Mouse (Mus musculus) neural tube, embryonic 12.5 days (tissue): ENCODE data around the gene Tmem132c. TPM values are rescaled to one million over a fixed set of nuclear protein-coding genes. Genes with fewer than 3 reads are reported as not detected.

Experiments
- ATAC-seq: fragments of 200-750 bp; cut with Nextera tagmentation; 2 replicates; pipeline ENCODE4 v1.8.0; 2017; ENCODE audit warnings: low read depth, mild to moderate bottlenecking, moderate TSS enrichment, moderate library complexity; ENCODE audit not compliant: low FRiP score
- H3K27ac ChIP-seq: fragments of 300-500 bp; sonication (generic); 2 replicates; pipeline ENCODE4 v1.5.1; 2016
- H3K27me3 ChIP-seq: fragments of 300-500 bp; sonication (generic); replicated peaks from 2 replicates; pipeline ENCODE4 v1.6.1; 2016; ENCODE audit warnings: mild to moderate bottlenecking
- H3K36me3 ChIP-seq: fragments of 300-500 bp; sonication (generic); 2 replicates; pipeline ENCODE4 v1.6.1; 2016; ENCODE audit warnings: mild to moderate bottlenecking
- H3K4me1 ChIP-seq: fragments of 300-500 bp; sonication (generic); 2 replicates; pipeline ENCODE4 v1.6.1; 2016
- H3K4me2 ChIP-seq: fragments of 300-500 bp; sonication (generic); replicated peaks from 2 replicates; pipeline ENCODE4 v1.6.1; 2016; ENCODE audit warnings: mild to moderate bottlenecking
- H3K4me3 ChIP-seq: fragments of 300-500 bp; sonication (generic); 2 replicates; pipeline ENCODE4 v1.5.1; 2016
- H3K9ac ChIP-seq: fragments of 300-500 bp; sonication (generic); 2 replicates; pipeline ENCODE4 v1.6.1; 2016; ENCODE audit warnings: mild to moderate bottlenecking
- H3K9me3 ChIP-seq: fragments of 300-500 bp; sonication (generic); 2 replicates; pipeline ENCODE4 v1.6.1; 2016; ENCODE audit warnings: mild to moderate bottlenecking
- WGBS: fragments of 180-500 bp; shearing (Covaris S2); methylation state at CpG from one replicate; pipeline ENCODE4 v1.1.7; 2016; 5-methylcytosine and 5-hydroxymethylcytosine counted together
- polyA plus RNA-seq: library from polyadenylated mRNA; unstranded; fragments of >200 nt; fragmentation: Nextera tagmentation; extraction: Ambion mirVana; gene quantifications from 2 replicates; pipeline ENCODE4 v1.2.1, GENCODE M21; 2016

Tmem132c gene
- polyA plus RNA-seq, 1 experiment from 2014 or later = 24.5 TPM

GRCm38 (mm10) chr5:127289659-127290058, 48.1 kb downstream of the Tmem132c start:
- H3K4me3 ChIP-seq = no peak overlapping the region
- 94% methylated on average over 8 of the region's 8 CpGs for WGBS
- H3K27ac ChIP-seq = no peak overlapping the region
- H3K4me2 ChIP-seq = no peak overlapping the region
- H3K36me3 ChIP-seq = no peaks in the 10 kb centered on the region
- H3K27me3 ChIP-seq = no peaks in the 10 kb centered on the region
- H3K9me3 ChIP-seq = no peaks in the 10 kb centered on the region
- ATAC-seq = no peak
- H3K4me1 ChIP-seq = peaks cover 16% of the 10 kb centered on the region
- H3K9ac ChIP-seq = no peak overlapping the region

- ATAC-seq = peak; percentile 48; the same call in 1 of the 2 replicates
These were observed 49.0 kb downstream of the Tmem132c start for GRCm38 (mm10) chr5:127290461-127291250.

GRCm38 (mm10) chr5:127291581-127291980, 50.0 kb downstream of the Tmem132c start:
- no peaks in the 10 kb centered on the region for H3K27me3 ChIP-seq
- WGBS = 89% methylated on average over 7 of the region's 7 CpGs
- no peaks in the 10 kb centered on the region for H3K36me3 ChIP-seq
- H3K4me3 ChIP-seq = no peak overlapping the region
- H3K4me1 ChIP-seq = peaks cover 16% of the 10 kb centered on the region
- no peak overlapping the region for H3K4me2 ChIP-seq
- no peak for ATAC-seq
- H3K27ac ChIP-seq = no peak overlapping the region
- H3K9ac ChIP-seq = no peak overlapping the region
- H3K9me3 ChIP-seq = no peaks in the 10 kb centered on the region

More at GRCm38 (mm10) chr5:127290461-127291250, 49.0 kb downstream of the Tmem132c start:
- Histone ChIP-seq H3K27me3 (no peaks in the 10 kb centered on the region), H3K9me3 (no peaks in the 10 kb centered on the region), H3K9ac (no peak overlapping the region), H3K4me2 (peak overlapping the region; percentile 8), H3K27ac (peak overlapping the region; percentile 22; the same call in 1 of the 2 replicates), H3K36me3 (no peaks in the 10 kb centered on the region), H3K4me1 (peaks cover 16% of the 10 kb centered on the region), H3K4me3 (no peak overlapping the region)
- WGBS = 51% methylated on average over 17 of the region's 17 CpGs

- Histone ChIP-seq H3K4me3 (no peak overlapping the region), H3K4me2 (no peak overlapping the region), H3K9ac (no peak overlapping the region), H3K4me1 (peaks cover 31% of the 10 kb centered on the region), H3K27ac (no peak overlapping the region), H3K27me3 (no peaks in the 10 kb centered on the region), H3K9me3 (no peaks in the 10 kb centered on the region), H3K36me3 (no peaks in the 10 kb centered on the region)
- ATAC-seq = no peak
- 82% methylated on average over 3 of the region's 3 CpGs for WGBS
These were observed 52.1 kb downstream of the Tmem132c start for GRCm38 (mm10) chr5:127293698-127294097.

- Histone ChIP-seq H3K9ac (no peak overlapping the region), H3K9me3 (no peaks in the 10 kb centered on the region), H3K36me3 (no peaks in the 10 kb centered on the region), H3K4me1 (peaks cover 31% of the 10 kb centered on the region), H3K4me2 (no peak overlapping the region), H3K27ac (no peak overlapping the region), H3K27me3 (no peaks in the 10 kb centered on the region), H3K4me3 (no peak overlapping the region)
- ATAC-seq = no peak
- WGBS = 25% methylated on average over 5 of the region's 5 CpGs
These were observed 55.9 kb downstream of the Tmem132c start for GRCm38 (mm10) chr5:127297461-127297860.

GRCm38 (mm10) chr5:127298060-127298459, 56.5 kb downstream of the Tmem132c start:
- no peaks in the 10 kb centered on the region for H3K36me3 ChIP-seq
- no peak overlapping the region for H3K4me2 ChIP-seq
- no peak for ATAC-seq
- H3K9me3 ChIP-seq = no peaks in the 10 kb centered on the region
- H3K9ac ChIP-seq = no peak overlapping the region
- peaks cover 31% of the 10 kb centered on the region for H3K4me1 ChIP-seq
- H3K4me3 ChIP-seq = no peak overlapping the region
- no peak overlapping the region for H3K27ac ChIP-seq
- H3K27me3 ChIP-seq = no peaks in the 10 kb centered on the region
- WGBS = 13% methylated on average over 2 of the region's 2 CpGs

GRCm38 (mm10) chr5:127299010-127299409, 57.4 kb downstream of the Tmem132c start:
- H3K4me2 ChIP-seq = no peak overlapping the region
- no peak for ATAC-seq
- no peaks in the 10 kb centered on the region for H3K27me3 ChIP-seq
- H3K27ac ChIP-seq = no peak overlapping the region
- H3K9me3 ChIP-seq = no peaks in the 10 kb centered on the region
- H3K4me1 ChIP-seq = peaks cover 31% of the 10 kb centered on the region
- WGBS = 12% methylated on average over 1 of the region's 1 CpGs
- H3K9ac ChIP-seq = no peak overlapping the region
- no peaks in the 10 kb centered on the region for H3K36me3 ChIP-seq
- no peak overlapping the region for H3K4me3 ChIP-seq

- Histone ChIP-seq H3K4me2 (no peak overlapping the region), H3K27ac (no peak overlapping the region)
- WGBS = 50% methylated on average over 8 of the region's 8 CpGs
These were observed 59.1 kb downstream of the Tmem132c start for GRCm38 (mm10) chr5:127300597-127301254.

GRCm38 (mm10) chr5:127305312-127305711, 63.7 kb downstream of the Tmem132c start:
- H3K9me3 ChIP-seq = no peaks in the 10 kb centered on the region
- no peak overlapping the region for H3K27ac ChIP-seq
- ATAC-seq = no peak
- H3K27me3 ChIP-seq = no peaks in the 10 kb centered on the region
- no peak overlapping the region for H3K9ac ChIP-seq
- H3K4me2 ChIP-seq = no peak overlapping the region
- H3K36me3 ChIP-seq = no peaks in the 10 kb centered on the region
- peaks cover 9% of the 10 kb centered on the region for H3K4me1 ChIP-seq
- no peak overlapping the region for H3K4me3 ChIP-seq
- 50% methylated on average over 5 of the region's 5 CpGs for WGBS

More at GRCm38 (mm10) chr5:127300597-127301254, 59.1 kb downstream of the Tmem132c start:
- no peaks in the 10 kb centered on the region for H3K9me3 ChIP-seq
- H3K4me1 ChIP-seq = peaks cover 32% of the 10 kb centered on the region
- no peak overlapping the region for H3K4me3 ChIP-seq
- no peaks in the 10 kb centered on the region for H3K27me3 ChIP-seq
- no peak for ATAC-seq
- H3K9ac ChIP-seq = no peak overlapping the region
- H3K36me3 ChIP-seq = no peaks in the 10 kb centered on the region

GRCm38 (mm10) chr5:127305719-127306118, 64.1 kb downstream of the Tmem132c start:
- H3K36me3 ChIP-seq = no peaks in the 10 kb centered on the region
- H3K4me3 ChIP-seq = no peak overlapping the region
- no peak overlapping the region for H3K27ac ChIP-seq
- no peak overlapping the region for H3K4me2 ChIP-seq
- 29% methylated on average over 5 of the region's 5 CpGs for WGBS
- ATAC-seq = no peak
- no peaks in the 10 kb centered on the region for H3K27me3 ChIP-seq
- no peak overlapping the region for H3K9ac ChIP-seq
- H3K4me1 ChIP-seq = peaks cover 8% of the 10 kb centered on the region
- H3K9me3 ChIP-seq = no peaks in the 10 kb centered on the region

GRCm38 (mm10) chr5:127306726-127307125, 65.1 kb downstream of the Tmem132c start:
- H3K36me3 ChIP-seq = no peaks in the 10 kb centered on the region
- peaks cover 3% of the 10 kb centered on the region for H3K4me1 ChIP-seq
- no peak overlapping the region for H3K27ac ChIP-seq
- no peak for ATAC-seq
- 27% methylated on average over 1 of the region's 1 CpGs for WGBS
- H3K4me2 ChIP-seq = no peak overlapping the region
- no peaks in the 10 kb centered on the region for H3K9me3 ChIP-seq
- no peaks in the 10 kb centered on the region for H3K27me3 ChIP-seq
- no peak overlapping the region for H3K9ac ChIP-seq
- H3K4me3 ChIP-seq = no peak overlapping the region

GRCm38 (mm10) chr5:127310318-127311004, 68.9 kb downstream of the Tmem132c start:
- peaks cover 3% of the 10 kb centered on the region for H3K4me1 ChIP-seq
- no peak for ATAC-seq
- no peak overlapping the region for H3K4me2 ChIP-seq
- H3K36me3 ChIP-seq = no peaks in the 10 kb centered on the region
- H3K27me3 ChIP-seq = no peaks in the 10 kb centered on the region
- H3K4me3 ChIP-seq = no peak overlapping the region
- 37% methylated on average over 14 of the region's 14 CpGs for WGBS
- no peaks in the 10 kb centered on the region for H3K9me3 ChIP-seq
- H3K27ac ChIP-seq = no peak overlapping the region
- H3K9ac ChIP-seq = no peak overlapping the region
